Mouse (Mus musculus) WW6 (cell line): Measurements from ENCODE around the gene Sema5a.

Experiments
- DNase-seq: peaks from one replicate; pipeline ENCODE4 v3.0.0-alpha.2; 2013; ENCODE audit warnings: low read depth, low spot score

Sema5a gene

GRCm38 (mm10) chr15:32543181-32543580 lies 298.6 kb downstream of the Sema5a start:
- DNase-seq: no peak

GRCm38 (mm10) chr15:32545455-32545854 lies 300.8 kb downstream of the Sema5a start:
- DNase-seq: no peak

- no peak for DNase-seq
Observed at GRCm38 (mm10) chr15:32546746-32547145, 302.1 kb downstream of the Sema5a start.

GRCm38 (mm10) chr15:32558925-32559324 lies 314.3 kb downstream of the Sema5a start:
- DNase-seq: no peak

- no peak for DNase-seq
Observed at GRCm38 (mm10) chr15:32562600-32562999, 318.0 kb downstream of the Sema5a start.

- no peak for DNase-seq
Observed at GRCm38 (mm10) chr15:32568181-32568857, 323.7 kb downstream of the Sema5a start.

- no peak for DNase-seq
Observed at GRCm38 (mm10) chr15:32568858-32569387, 324.3 kb downstream of the Sema5a start.

GRCm38 (mm10) chr15:32574327-32574726 lies 329.7 kb downstream of the Sema5a start:
- no peak for DNase-seq

- no peak for DNase-seq
Observed at GRCm38 (mm10) chr15:32575212-32575611, 330.6 kb downstream of the Sema5a start.

GRCm38 (mm10) chr15:32579351-32579750 lies 334.7 kb downstream of the Sema5a start:
- no peak for DNase-seq

- DNase-seq: no peak
Observed at GRCm38 (mm10) chr15:32590641-32591040, 346.0 kb downstream of the Sema5a start.

- DNase-seq: no peak
Observed at GRCm38 (mm10) chr15:32593746-32594145, 349.1 kb downstream of the Sema5a start.

- DNase-seq: no peak
Observed at GRCm38 (mm10) chr15:32596574-32596973, 352.0 kb downstream of the Sema5a start.

- no peak for DNase-seq
Observed at GRCm38 (mm10) chr15:32597189-32597588, 352.6 kb downstream of the Sema5a start.

GRCm38 (mm10) chr15:32607236-32607635 lies 362.6 kb downstream of the Sema5a start:
- no peak for DNase-seq

GRCm38 (mm10) chr15:32610776-32611175 lies 366.2 kb downstream of the Sema5a start:
- no peak for DNase-seq

GRCm38 (mm10) chr15:32611201-32611600 lies 366.6 kb downstream of the Sema5a start:
- DNase-seq: no peak

- DNase-seq: no peak
Observed at GRCm38 (mm10) chr15:32613718-32614117, 369.1 kb downstream of the Sema5a start.

- no peak for DNase-seq
Observed at GRCm38 (mm10) chr15:32615773-32616172, 371.2 kb downstream of the Sema5a start.

- no peak for DNase-seq
Observed at GRCm38 (mm10) chr15:32619199-32619598, 374.6 kb downstream of the Sema5a start.

GRCm38 (mm10) chr15:32623037-32623739 lies 378.6 kb downstream of the Sema5a start:
- DNase-seq: no peak

GRCm38 (mm10) chr15:32624106-32624505 lies 379.5 kb downstream of the Sema5a start:
- DNase-seq: no peak

- no peak for DNase-seq
Observed at GRCm38 (mm10) chr15:32626031-32626430, 381.4 kb downstream of the Sema5a start.
